Mouse (Mus musculus) left cerebral cortex, adult 2 months (tissue): Measurements from ENCODE around the gene Dcp1a. TPM values are rescaled to one million over a fixed set of nuclear protein-coding genes. Genes with fewer than 3 reads are reported as not detected.

Experiments used
- DNase-seq, 2 experiments: peaks; one replicate each; pipeline ENCODE4 v3.0.0; 2021 to 2022; ENCODE audit warnings: low spot score in 2 of 2, mixed read lengths in 1 of 2; ENCODE audit errors: extremely low spot score in 1 of 2
- H3K27ac ChIP-seq: fragments of 200-600 bp; 2 replicates; pipeline ENCODE4 v1.8.1; 2022
- H3K4me3 ChIP-seq: fragments of 200-600 bp; 2 replicates; pipeline ENCODE4 v1.8.1; 2022
- CTCF ChIP-seq: fragments of 200-600 bp; IDR thresholded peaks from 2 replicates; pipeline ENCODE4 v1.8.1; 2022; ENCODE audit warnings: antibody characterized with exemption, mild to moderate bottlenecking, moderate library complexity
- intact Hi-C: fragments of 180-260 bp; cut with DNase I; formaldehyde crosslinking; loops from one replicate; pipeline ENCODE4 v1.15.1; 2025
- long read RNA-seq, 2 experiments: library from polyadenylated mRNA; stranded (forward); transcript quantifications; one replicate each; pipeline ENCODE4 v2.0.0; 2021; ENCODE audit warnings: borderline mapping rate in 2 of 2
- total RNA-seq, 2 experiments: library from RNA; stranded (reverse); gene quantifications; 2 replicates each; pipeline ENCODE4 v1.2.3; 2021

Gene Dcp1a
- total RNA-seq, result 10 to 100 TPM; 21.4 to 24.3 TPM
- long read RNA-seq, experiment 1, full-length matches to known transcripts, result 17 of 27 reads
- long read RNA-seq, experiment 1, partial matches to known transcripts, result 4 of 27 reads
- long read RNA-seq, experiment 1, other reads (novel, unspliced or antisense), result 6 of 27 reads
- long read RNA-seq, experiment 2, full-length matches to known transcripts, result 11 of 23 reads
- long read RNA-seq, experiment 2, partial matches to known transcripts, result 4 of 23 reads
- long read RNA-seq, experiment 2, other reads (novel, unspliced or antisense), result 8 of 23 reads

- TF ChIP-seq CTCF, result peak; percentile 25
- H3K4me3 ChIP-seq, result peak within 1 kb of the TSS; percentile 70
- intact Hi-C loops, result loop anchor here (10.0 kb wide), 1 partner anchor 505 kb away; the partner anchor contains the start of gene Actr8
- peak; percentile 95 to 97 for DNase-seq
- H3K27ac ChIP-seq, result peak within 1 kb of the TSS; percentile 93
Observed at GRCm38 (mm10) chr14:30479361-30479948, at the start of gene Dcp1a. TSS of gene Dcp1a (plus strand) at chr14:30479535.

- no peak for TF ChIP-seq CTCF
Observed at GRCm38 (mm10) chr14:30429606-30430005, 49.7 kb upstream of the Dcp1a start.

GRCm38 (mm10) chr14:30430026-30430425, 49.3 kb upstream of the Dcp1a start:
- no peak overlapping the region for H3K4me3 ChIP-seq
- no peak for TF ChIP-seq CTCF
- DNase-seq, result no peak
- intact Hi-C loops, result no loop called here
- no peak overlapping the region for H3K27ac ChIP-seq

More at GRCm38 (mm10) chr14:30429606-30430005, 49.7 kb upstream of the Dcp1a start:
- Histone ChIP-seq H3K4me3 (no peak overlapping the region), H3K27ac (no peak overlapping the region)
- DNase-seq, result no peak
- intact Hi-C loops, result no loop called here

- no peak for DNase-seq
- no peak for TF ChIP-seq CTCF
- no peak overlapping the region for H3K27ac ChIP-seq
- intact Hi-C loops, result no loop called here
- H3K4me3 ChIP-seq, result no peak overlapping the region
Observed at GRCm38 (mm10) chr14:30430446-30430845, 48.9 kb upstream of the Dcp1a start.

GRCm38 (mm10) chr14:30435316-30435715, 44.0 kb upstream of the Dcp1a start:
- Histone ChIP-seq H3K4me3 (no peak overlapping the region), H3K27ac (no peak overlapping the region)
- no peak for TF ChIP-seq CTCF
- DNase-seq, result no peak
- intact Hi-C loops, result no loop called here

- intact Hi-C loops, result no loop called here
Observed at GRCm38 (mm10) chr14:30439915-30440314, 39.4 kb upstream of the Dcp1a start.

GRCm38 (mm10) chr14:30455801-30456595, 23.3 kb upstream of the Dcp1a start:
- intact Hi-C loops, result loop anchor here (5.0 kb wide), 1 partner anchor 89 kb away; no protein-coding TSS in a partner anchor
- Histone ChIP-seq H3K4me3 (no peak overlapping the region), H3K27ac (peak overlapping the region; percentile 36; the same call in 1 of the 2 replicates)
- DNase-seq, result no peak
- TF ChIP-seq CTCF, result no peak

More at GRCm38 (mm10) chr14:30439915-30440314, 39.4 kb upstream of the Dcp1a start:
- DNase-seq, result no peak
- no peak overlapping the region for H3K27ac ChIP-seq
- H3K4me3 ChIP-seq, result no peak overlapping the region
- TF ChIP-seq CTCF, result no peak

- Histone ChIP-seq H3K27ac (peak overlapping the region; percentile 76), H3K4me3 (no peak overlapping the region)
- intact Hi-C loops, result loop anchor here (5.0 kb wide), 1 partner anchor 90 kb away; no protein-coding TSS in a partner anchor
- TF ChIP-seq CTCF, result no peak
- peak; percentile 33 to 45 for DNase-seq
Observed at GRCm38 (mm10) chr14:30457436-30457835, 21.9 kb upstream of the Dcp1a start.

- H3K27ac ChIP-seq, result peak overlapping the region; percentile 72
- peak; percentile 40 to 54 for DNase-seq
- H3K4me3 ChIP-seq, result no peak overlapping the region
- no peak for TF ChIP-seq CTCF
- intact Hi-C loops, result loop anchor here (2.0 to 5.0 kb wide), 2 partner anchors 91 to 105 kb away; no protein-coding TSS in a partner anchor
Observed at GRCm38 (mm10) chr14:30457897-30458296, 21.4 kb upstream of the Dcp1a start.

GRCm38 (mm10) chr14:30458820-30459219, 20.5 kb upstream of the Dcp1a start:
- Histone ChIP-seq H3K27ac (peak overlapping the region; percentile 72), H3K4me3 (no peak overlapping the region)
- intact Hi-C loops, result loop anchor here (2.0 to 5.0 kb wide), 2 partner anchors 92 to 106 kb away; no protein-coding TSS in a partner anchor
- TF ChIP-seq CTCF, result no peak
- no peak for DNase-seq

- Histone ChIP-seq H3K4me3 (no peak overlapping the region), H3K27ac (no peak overlapping the region)
- DNase-seq, result peak; percentile 79 to 80
- intact Hi-C loops, result loop anchor here (1.0 to 5.0 kb wide), 3 partner anchors 93 to 323 kb away; no protein-coding TSS in a partner anchor
- TF ChIP-seq CTCF, result peak; percentile 95
Observed at GRCm38 (mm10) chr14:30459891-30460523, 19.3 kb upstream of the Dcp1a start.
